Mouse (Mus musculus) limb, embryonic 10.5 days (tissue): ENCODE data around the gene Col4a2. TPM values are rescaled to one million over a fixed set of nuclear protein-coding genes. Genes with fewer than 3 reads are reported as not detected.
A peak's percentile ranks its signal among the peaks of the same experiment; 100 is the strongest.

Experiments
- DNase-seq: peaks from one replicate; pipeline ENCODE4 v3.0.0-alpha.2; 2017; ENCODE audit warnings: low spot score
- H3K27ac ChIP-seq: fragments of 300-500 bp; sonication (generic); 2 replicates; pipeline ENCODE4 v1.5.1; 2016; ENCODE audit warnings: mild to moderate bottlenecking
- H3K27me3 ChIP-seq: fragments of 300-500 bp; sonication (generic); 2 replicates; pipeline ENCODE4 v1.6.1; 2016; ENCODE audit warnings: low read depth, mild to moderate bottlenecking; ENCODE audit not compliant: poor library complexity, severe bottlenecking
- H3K36me3 ChIP-seq: fragments of 300-500 bp; sonication (generic); 2 replicates; pipeline ENCODE4 v1.6.1; 2016; ENCODE audit warnings: mild to moderate bottlenecking, moderate library complexity
- H3K4me1 ChIP-seq: fragments of 300-500 bp; sonication (generic); 2 replicates; pipeline ENCODE4 v1.6.1; 2016
- H3K4me3 ChIP-seq: fragments of 300-500 bp; sonication (generic); 2 replicates; pipeline ENCODE4 v1.5.1; 2016; ENCODE audit warnings: mild to moderate bottlenecking, moderate library complexity
- H3K9me3 ChIP-seq: fragments of 300-500 bp; sonication (generic); replicated peaks from 2 replicates; pipeline ENCODE4 v1.6.1; 2016; ENCODE audit warnings: mild to moderate bottlenecking
- WGBS: fragments of 180-500 bp; shearing (Covaris S2); methylation state at CpG from one replicate; pipeline ENCODE4 v1.1.7; 2016; 5-methylcytosine and 5-hydroxymethylcytosine counted together
- polyA plus RNA-seq: library from polyadenylated mRNA; unstranded; fragments of >200 nt; fragmentation: Nextera tagmentation; extraction: Ambion mirVana; gene quantifications from 2 replicates; pipeline ENCODE4 v1.2.1, GENCODE M21; 2016

The Col4a2 gene
- 53.0 and 53.6 TPM in 2 replicates for polyA plus RNA-seq

DNA sequence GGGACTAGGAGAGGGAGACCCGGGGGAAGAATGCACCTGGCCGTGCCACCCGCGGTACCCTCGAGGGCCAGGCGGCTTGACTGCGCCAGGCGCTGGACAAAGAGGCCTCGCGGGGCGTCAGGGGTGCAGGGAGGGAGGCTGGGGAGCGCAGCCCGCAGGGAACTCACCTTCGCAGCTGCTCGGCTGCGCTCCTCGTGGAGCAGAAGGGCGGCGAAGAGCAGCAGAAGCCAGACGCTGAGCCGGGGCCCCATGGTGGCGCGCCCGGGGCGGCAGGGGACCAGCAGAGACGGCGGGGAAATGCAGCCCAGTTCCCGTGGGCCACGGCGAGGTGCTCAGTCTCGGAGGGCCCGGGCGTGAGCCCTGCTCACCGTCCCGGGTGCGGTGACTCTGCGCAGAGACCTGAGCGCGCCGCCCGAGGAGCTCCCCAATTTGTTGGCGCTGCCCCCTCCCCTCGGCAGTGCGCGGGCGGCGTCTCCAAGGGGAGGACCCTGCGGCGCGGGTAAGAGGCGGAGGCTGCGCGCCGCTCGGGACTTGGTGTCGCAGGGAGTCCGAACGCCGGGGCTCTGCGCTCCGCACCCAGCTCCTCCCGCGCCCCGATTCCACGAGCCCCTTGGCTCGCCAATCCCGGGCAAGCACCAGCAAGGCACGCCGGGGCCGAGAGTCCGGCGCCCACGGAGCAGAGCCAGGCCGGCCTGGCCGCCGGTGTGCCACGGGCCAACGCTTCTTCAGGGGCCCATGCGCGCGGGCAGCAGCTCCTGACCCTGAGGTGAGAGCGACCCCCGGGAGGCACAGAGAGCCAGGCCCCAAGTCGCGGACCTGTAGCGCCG is at the start of gene Col4a2, which contains the start of gene Col4a1:
Gene Col4a2, plus strand, starts transcription at position 457 of the 827 bp plus-strand sequence.
Gene Col4a1, minus strand, starts transcription at position 478 of the 827 bp plus-strand sequence.
- Histone ChIP-seq H3K4me1 (peaks cover 78% of the 10 kb centered on the region), H3K9me3 (no peaks in the 10 kb centered on the region), H3K27ac (peak within 1 kb of the TSS; percentile 98), H3K4me3 (peak within 1 kb of the TSS; percentile 89), H3K27me3 (peaks cover 6% of the 10 kb centered on the region; the same call in 1 of the 2 replicates), H3K36me3 (peaks cover 20% of the 10 kb centered on the region)
- peak; percentile 85 for DNase-seq
- under 1% methylated on average over 86 of the region's 87 CpGs for whole genome bisulfite sequencing

DNA sequence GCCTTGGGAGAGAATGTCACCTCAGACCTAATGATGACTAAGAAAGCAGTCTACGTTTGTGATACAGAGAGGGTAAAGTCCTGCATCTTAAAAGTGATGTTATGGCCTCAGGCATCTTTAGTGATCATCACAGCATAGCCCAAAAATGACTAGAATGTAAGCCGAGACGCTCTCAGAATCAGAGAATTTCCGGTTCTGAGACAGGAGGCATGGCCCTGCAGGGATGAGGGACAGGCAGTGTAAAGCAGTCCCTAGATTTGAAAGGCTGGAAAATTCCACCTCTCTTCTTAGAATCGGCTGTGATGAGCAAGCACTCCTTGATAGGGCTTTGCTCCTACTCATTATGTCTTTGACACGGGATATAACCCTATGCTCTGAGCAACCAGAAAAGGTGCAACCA is 48.8 kb upstream of the Col4a2 start:
- peaks cover 45% of the 10 kb centered on the region for H3K4me1 ChIP-seq
- 85% methylated on average over 6 of the region's 6 CpGs for WGBS
- no peak for DNase-seq
- no peak overlapping the region for H3K4me3 ChIP-seq
- H3K27ac ChIP-seq: no peak overlapping the region
- no peaks in the 10 kb centered on the region for H3K9me3 ChIP-seq
- H3K27me3 ChIP-seq: no peaks in the 10 kb centered on the region
- peaks cover 19% of the 10 kb centered on the region for H3K36me3 ChIP-seq

DNA sequence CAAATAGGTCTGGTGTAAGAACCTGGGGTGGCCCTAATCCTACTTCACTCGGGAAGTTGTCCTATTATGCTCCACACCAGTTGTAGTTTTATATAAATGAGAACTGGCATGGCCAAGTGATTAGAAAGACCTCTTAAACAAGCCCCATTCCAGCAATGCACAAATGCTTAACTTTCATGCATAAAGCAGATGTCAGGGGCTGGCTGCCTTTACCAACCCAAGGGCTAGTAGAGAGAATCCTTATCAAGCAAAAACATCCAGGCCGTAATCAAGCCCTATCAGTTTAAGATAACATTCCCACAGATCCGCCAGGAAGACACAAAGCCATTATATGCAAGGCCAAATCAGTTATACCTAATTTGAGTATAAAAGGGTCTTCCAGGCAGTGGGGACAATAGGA is 46.6 kb upstream of the Col4a2 start:
- H3K36me3 ChIP-seq: peaks cover 19% of the 10 kb centered on the region
- no peaks in the 10 kb centered on the region for H3K9me3 ChIP-seq
- no peaks in the 10 kb centered on the region for H3K27me3 ChIP-seq
- H3K4me1 ChIP-seq: peaks cover 45% of the 10 kb centered on the region
- H3K27ac ChIP-seq: no peak overlapping the region
- H3K4me3 ChIP-seq: no peak overlapping the region
- no peak for DNase-seq
- WGBS: 81% methylated on average over 3 of the region's 3 CpGs

DNA sequence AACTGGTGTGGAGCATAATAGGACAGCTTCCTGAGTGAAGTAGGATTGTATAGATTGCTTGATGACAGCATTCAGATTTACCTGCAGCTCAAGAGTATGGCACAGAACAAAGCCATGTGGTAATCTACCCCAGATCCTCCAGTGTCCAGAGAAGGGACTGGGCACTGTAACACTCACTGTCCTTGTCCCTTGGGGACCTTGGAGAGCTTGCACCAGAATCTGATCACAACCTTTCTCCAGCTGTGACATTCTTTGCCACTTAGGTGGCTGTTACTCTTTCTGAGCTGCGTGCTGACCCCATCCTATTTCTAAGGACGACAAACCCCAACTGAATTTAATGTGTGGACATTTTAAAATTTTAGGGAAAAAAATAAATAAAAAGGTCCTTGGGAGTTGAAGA is 46.1 kb upstream of the Col4a2 start:
- H3K36me3 ChIP-seq: peaks cover 21% of the 10 kb centered on the region
- no peaks in the 10 kb centered on the region for H3K27me3 ChIP-seq
- WGBS: 91% methylated on average over 2 of the region's 2 CpGs
- no peak for DNase-seq
- H3K27ac ChIP-seq: no peak overlapping the region
- no peaks in the 10 kb centered on the region for H3K9me3 ChIP-seq
- no peak overlapping the region for H3K4me3 ChIP-seq
- H3K4me1 ChIP-seq: peaks cover 50% of the 10 kb centered on the region

DNA sequence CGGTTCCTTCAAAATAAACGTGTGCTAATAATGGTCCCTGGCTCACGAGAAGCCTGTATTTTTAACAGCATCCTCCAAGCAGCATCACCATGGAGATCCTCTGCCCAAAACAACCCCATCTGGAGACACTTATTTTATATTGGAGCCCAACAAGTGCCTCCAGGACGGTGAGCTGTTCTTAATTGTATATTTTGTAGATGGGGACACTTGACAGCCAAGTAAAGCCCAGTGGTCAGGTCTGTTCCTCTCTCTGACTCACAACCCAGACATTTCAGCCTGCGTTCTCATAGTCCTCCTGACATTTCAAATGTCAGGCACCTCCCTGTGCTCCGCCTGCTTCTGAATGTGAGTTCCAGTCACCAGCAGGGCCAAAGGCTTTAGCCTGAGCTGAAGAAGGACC is 43.9 kb upstream of the Col4a2 start:
- 49% methylated on average over 6 of the region's 6 CpGs for WGBS

GRCm38 (mm10) chr8:11270826-11271225 is 41.8 kb upstream of the Col4a2 start:
- Histone ChIP-seq H3K4me3 (no peak overlapping the region), H3K27ac (no peak overlapping the region), H3K4me1 (peaks cover 38% of the 10 kb centered on the region), H3K36me3 (peaks cover 12% of the 10 kb centered on the region), H3K9me3 (no peaks in the 10 kb centered on the region), H3K27me3 (no peaks in the 10 kb centered on the region)
- WGBS: 72% methylated on average over 6 of the region's 6 CpGs
- no peak for DNase-seq

More for the DNA sequence above, 43.9 kb upstream of the Col4a2 start:
- Histone ChIP-seq H3K27ac (peak overlapping the region; percentile 28; the same call in 1 of the 2 replicates), H3K9me3 (no peaks in the 10 kb centered on the region), H3K27me3 (no peaks in the 10 kb centered on the region), H3K4me1 (peaks cover 43% of the 10 kb centered on the region), H3K4me3 (no peak overlapping the region), H3K36me3 (peaks cover 26% of the 10 kb centered on the region)
- no peak for DNase-seq

DNA sequence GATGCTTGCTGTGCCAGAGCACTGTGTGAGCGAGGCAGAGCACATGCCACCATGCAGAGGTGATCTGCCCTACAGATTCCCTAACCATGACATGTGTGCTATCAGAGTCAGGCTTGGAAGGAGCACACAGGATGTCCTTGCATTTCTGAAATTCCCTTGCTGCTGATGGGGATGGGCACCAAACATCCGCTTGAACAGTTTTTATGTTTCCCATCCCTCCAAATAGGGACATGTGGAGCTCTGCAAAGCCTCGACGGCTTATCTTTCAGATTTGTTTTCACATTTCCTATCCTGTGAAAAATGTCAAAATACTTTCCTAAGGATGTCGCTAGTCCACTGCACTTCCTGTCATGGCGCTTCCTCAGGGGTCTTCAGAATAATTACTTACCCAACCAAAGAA is 40.4 kb upstream of the Col4a2 start:
- DNase-seq: no peak
- Histone ChIP-seq H3K27me3 (no peaks in the 10 kb centered on the region), H3K27ac (no peak overlapping the region), H3K4me3 (no peak overlapping the region), H3K4me1 (peaks cover 38% of the 10 kb centered on the region), H3K36me3 (0 out of 2 replicates have a peak, but pooled peaks cover 8% of the 10 kb centered on the region), H3K9me3 (no peaks in the 10 kb centered on the region)
- 88% methylated on average over 6 of the region's 6 CpGs for WGBS

- no peaks in the 10 kb centered on the region for H3K9me3 ChIP-seq
- 85% methylated on average over 15 of the region's 15 CpGs for WGBS
- H3K36me3 ChIP-seq: 0 out of 2 replicates have a peak, but pooled peaks cover 8% of the 10 kb centered on the region
- no peak overlapping the region for H3K27ac ChIP-seq
- DNase-seq: no peak
- peaks cover 42% of the 10 kb centered on the region for H3K4me1 ChIP-seq
- no peaks in the 10 kb centered on the region for H3K27me3 ChIP-seq
- H3K4me3 ChIP-seq: no peak overlapping the region
These were observed 39.0 kb upstream of the Col4a2 start for GRCm38 (mm10) chr8:11273506-11274158.

- Histone ChIP-seq H3K36me3 (0 out of 2 replicates have a peak, but pooled peaks cover 8% of the 10 kb centered on the region), H3K4me3 (no peak overlapping the region), H3K9me3 (no peaks in the 10 kb centered on the region), H3K27ac (no peak overlapping the region), H3K27me3 (no peaks in the 10 kb centered on the region), H3K4me1 (peaks cover 42% of the 10 kb centered on the region)
- no peak for DNase-seq
- WGBS: 92% methylated on average over 7 of the region's 7 CpGs
These were observed 38.2 kb upstream of the Col4a2 start for GRCm38 (mm10) chr8:11274415-11274814.

DNA sequence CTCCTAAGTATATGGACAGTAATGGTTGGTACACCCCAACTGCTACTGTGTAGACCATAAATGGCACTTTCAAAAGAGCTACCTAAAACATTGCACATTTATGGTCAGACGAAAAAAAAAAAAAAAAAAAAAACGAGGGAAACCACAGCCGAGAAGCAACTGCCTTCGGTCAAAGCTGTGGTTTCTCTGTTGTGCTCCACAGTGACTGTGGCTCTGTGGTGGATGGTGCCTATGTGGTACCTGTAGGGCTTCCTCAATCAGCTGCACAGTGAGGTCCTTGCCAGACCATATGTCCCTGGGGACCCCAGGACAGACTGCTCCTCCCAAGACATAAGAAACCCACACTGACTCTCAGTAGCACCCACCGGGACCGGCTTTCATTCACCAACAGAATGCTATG is 36.3 kb upstream of the Col4a2 start:
- WGBS: 88% methylated on average over 6 of the region's 6 CpGs
- H3K4me1 ChIP-seq: peaks cover 39% of the 10 kb centered on the region

GRCm38 (mm10) chr8:11277602-11278051 is 35.0 kb upstream of the Col4a2 start:
- Histone ChIP-seq H3K4me3 (no peak overlapping the region), H3K9me3 (no peaks in the 10 kb centered on the region), H3K27me3 (no peaks in the 10 kb centered on the region), H3K27ac (no peak overlapping the region; the same call in 1 of the 2 replicates), H3K36me3 (peaks cover 11% of the 10 kb centered on the region; the same call in 1 of the 2 replicates), H3K4me1 (peaks cover 43% of the 10 kb centered on the region)
- no peak for DNase-seq
- WGBS: 93% methylated on average over 3 of the region's 3 CpGs

More for the DNA sequence above, 36.3 kb upstream of the Col4a2 start:
- no peaks in the 10 kb centered on the region for H3K27me3 ChIP-seq
- DNase-seq: no peak
- no peak overlapping the region for H3K27ac ChIP-seq
- H3K36me3 ChIP-seq: 0 out of 2 replicates have a peak, but pooled peaks cover 7% of the 10 kb centered on the region
- H3K9me3 ChIP-seq: no peaks in the 10 kb centered on the region
- H3K4me3 ChIP-seq: no peak overlapping the region

DNA sequence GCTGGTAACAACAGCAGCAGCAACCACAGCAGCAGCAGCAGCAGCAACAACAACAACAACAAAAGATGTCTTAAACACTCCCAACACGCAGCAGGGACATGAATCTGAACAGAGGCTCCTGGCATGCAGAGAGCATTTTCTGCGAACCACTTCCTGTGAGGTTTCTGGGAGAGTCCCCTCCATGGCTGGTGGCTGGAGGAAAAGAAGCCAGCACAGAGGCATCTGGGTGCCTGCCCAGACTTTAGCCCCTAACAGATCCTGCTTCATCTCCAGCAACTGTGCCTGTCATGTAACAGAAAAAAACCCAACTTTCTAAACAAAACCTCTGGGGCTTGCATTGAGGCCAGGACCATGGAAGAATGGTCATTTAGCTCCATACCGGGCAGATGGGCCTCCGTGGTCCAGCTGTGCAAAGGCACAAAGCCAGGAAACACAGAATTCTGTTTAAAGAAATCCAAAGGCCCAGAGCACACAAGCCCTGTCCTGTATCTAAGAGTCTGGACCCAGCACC is 34.4 kb upstream of the Col4a2 start:
- Histone ChIP-seq H3K27me3 (no peaks in the 10 kb centered on the region), H3K9me3 (no peaks in the 10 kb centered on the region), H3K27ac (peak overlapping the region; percentile 71; the same call in 1 of the 2 replicates), H3K36me3 (peaks cover 11% of the 10 kb centered on the region; the same call in 1 of the 2 replicates), H3K4me1 (peaks cover 44% of the 10 kb centered on the region), H3K4me3 (no peak overlapping the region)
- 74% methylated on average over 4 of the region's 4 CpGs for WGBS
- DNase-seq: no peak
